Mouse (Mus musculus) G1E-ER4 (cell line): ENCODE measurements around the gene Frs3. TPM values are rescaled to one million over a fixed set of nuclear protein-coding genes. Genes with fewer than 3 reads are reported as not detected.

Source experiments
- GATA1 ChIP-seq: IDR thresholded peaks from one replicate; pipeline ENCODE4 v1.8.0; 2012; ENCODE audit warnings: low read length, inconsistent platforms
- polyA plus RNA-seq: library from polyadenylated mRNA; stranded (reverse); fragments of >175 nt; gene quantifications from 2 replicates; pipeline ENCODE4 v1.2.3, GENCODE M21; 2012

The Frs3 gene
- polyA plus RNA-seq, 1 experiment, result 4.1 TPM

- TF ChIP-seq GATA1, result no peak
Measured at GRCm38 (mm10) chr17:47738879-47739798, 50.3 kb downstream of the Frs3 start.

- no peak for TF ChIP-seq GATA1
Measured at GRCm38 (mm10) chr17:47740186-47740585, 51.4 kb downstream of the Frs3 start.

- peak; percentile 90 for TF ChIP-seq GATA1
Measured at GRCm38 (mm10) chr17:47742991-47743734, 54.3 kb downstream of the Frs3 start.

- no peak for TF ChIP-seq GATA1
Measured at GRCm38 (mm10) chr17:47744086-47744485, 55.3 kb downstream of the Frs3 start.

- TF ChIP-seq GATA1, result no peak
Measured at GRCm38 (mm10) chr17:47744746-47745368, 56.0 kb downstream of the Frs3 start.

- TF ChIP-seq GATA1, result no peak
Measured at GRCm38 (mm10) chr17:47748791-47749553, 60.1 kb downstream of the Frs3 start.

GRCm38 (mm10) chr17:47749626-47750025, 60.8 kb downstream of the Frs3 start:
- TF ChIP-seq GATA1, result no peak

- no peak for TF ChIP-seq GATA1
Measured at GRCm38 (mm10) chr17:47750101-47750500, 61.3 kb downstream of the Frs3 start.

GRCm38 (mm10) chr17:47751811-47752210, 63.0 kb downstream of the Frs3 start:
- TF ChIP-seq GATA1, result no peak

GRCm38 (mm10) chr17:47753130-47753775, 64.4 kb downstream of the Frs3 start:
- no peak for TF ChIP-seq GATA1

Other genes starting within 250 kb of the Frs3 start
- gene Taf8, start 186.7 kb upstream of the Frs3 start, polyA plus RNA-seq, result 23.1 and 25.1 TPM in 2 replicates
- gene Ccnd3, start 184.0 kb upstream of the Frs3 start, polyA plus RNA-seq, result 451 and 580 TPM in 2 replicates
- gene Bysl, start 77.5 kb upstream of the Frs3 start, polyA plus RNA-seq, result 58.2 and 67.0 TPM in 2 replicates
- gene Med20, start 77.4 kb upstream of the Frs3 start, polyA plus RNA-seq, result 6.0 and 7.3 TPM in 2 replicates
- 0.11 TPM in 1 of 2 replicates, not detected in the other for gene Gm20517, start 77.4 kb upstream of the Frs3 start, polyA plus RNA-seq
- gene Usp49, start 58.3 kb upstream of the Frs3 start, polyA plus RNA-seq, result 15.8 and 20.6 TPM in 2 replicates
- gene Tomm6, start 644 bp upstream of the Frs3 start, polyA plus RNA-seq, result 246 and 348 TPM in 2 replicates
- 0.37 and 0.54 TPM in 2 replicates for gene Gm21981, start 5.4 kb downstream of the Frs3 start, polyA plus RNA-seq
- gene Prickle4, start 5.7 kb downstream of the Frs3 start, polyA plus RNA-seq, result 5.3 and 5.7 TPM in 2 replicates
- not detected in 2 replicates for gene Pgc, start 37.8 kb downstream of the Frs3 start, polyA plus RNA-seq
- 40.1 and 50.4 TPM in 2 replicates for gene Tfeb, start 48.0 kb downstream of the Frs3 start, polyA plus RNA-seq
- not detected in 2 replicates for gene Mdfi, start 145.7 kb downstream of the Frs3 start, polyA plus RNA-seq
- gene Foxp4, start 235.6 kb downstream of the Frs3 start, polyA plus RNA-seq, result 35.6 and 46.1 TPM in 2 replicates